Mouse (Mus musculus): Measurements from ENCODE around the gene Wasf2. TPM values are rescaled to one million over a fixed set of nuclear protein-coding genes. Genes with fewer than 3 reads are reported as not detected.

Gene Wasf2
- polyA plus RNA-seq, 1 experiment, result 50.3 TPM

DNA sequence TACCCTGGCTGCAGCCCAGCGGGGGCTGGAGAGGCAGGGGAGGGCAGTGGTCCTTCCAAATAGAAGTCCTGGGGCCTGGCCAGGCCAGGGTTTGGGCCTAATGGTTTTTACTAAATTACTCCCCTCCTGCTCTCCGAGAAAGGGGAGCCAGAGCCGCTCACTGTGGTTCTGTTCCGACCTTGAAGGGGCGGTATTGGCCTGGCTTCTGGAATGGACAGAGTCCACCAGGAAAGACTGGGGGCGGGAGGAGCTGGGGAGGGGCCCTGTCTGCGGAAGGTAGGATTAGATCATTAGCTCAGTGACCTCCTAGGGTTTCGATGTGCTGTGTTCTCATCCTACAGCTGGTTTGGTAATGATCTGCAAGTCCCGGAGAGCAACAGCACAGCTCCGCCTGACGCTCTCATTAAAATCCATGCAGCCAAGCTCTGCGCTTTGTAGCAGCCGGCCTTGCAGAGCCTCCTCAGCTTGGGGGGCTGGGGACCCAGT lies 67.5 kb downstream of the Wasf2 start:
- TF ChIP-seq GATA1 (IDR thresholded peaks at IDR 0.05; ENCODE audit: low read length), result no peak

DNA sequence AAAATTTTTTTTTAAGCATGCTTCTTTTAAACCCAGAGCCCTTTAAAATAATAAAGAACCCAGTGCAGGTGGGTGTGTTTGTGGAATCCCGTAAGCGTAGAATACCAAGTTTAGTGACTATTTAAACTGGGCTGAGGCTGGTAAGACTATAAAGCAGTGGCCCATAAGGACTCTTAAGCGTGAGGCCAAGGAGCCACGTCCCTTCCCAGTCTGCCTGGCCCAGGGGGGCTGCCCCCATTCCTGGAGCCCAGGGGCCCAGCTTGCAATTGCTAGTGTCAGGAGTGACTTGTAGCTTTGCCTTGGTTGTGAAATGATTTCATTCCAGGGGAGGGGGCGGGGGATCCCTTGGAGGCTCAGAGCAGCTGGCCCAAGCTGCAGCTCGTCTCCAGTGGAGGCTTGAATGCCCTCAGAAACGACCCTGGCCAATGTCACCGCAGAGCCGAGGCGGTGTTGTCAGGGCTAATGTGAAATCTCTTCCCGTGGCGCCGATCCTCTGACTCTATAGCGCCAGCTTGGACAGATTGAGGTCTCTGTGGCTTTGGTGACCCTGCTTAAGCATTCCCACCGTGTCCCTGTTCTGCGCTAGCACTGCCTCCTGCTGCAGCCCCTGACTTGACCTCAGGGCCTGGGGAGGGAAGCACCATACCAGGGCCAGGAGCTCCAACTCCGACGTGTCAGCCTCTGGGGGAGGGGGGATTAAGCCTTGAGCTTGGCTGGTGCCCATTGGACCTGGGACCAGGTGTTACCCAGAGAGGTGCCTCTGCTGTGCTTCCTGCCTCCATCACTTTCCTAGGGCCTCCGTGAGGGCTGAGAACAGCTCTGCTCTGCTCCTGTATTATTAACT lies 68.3 kb downstream of the Wasf2 start:
- TF ChIP-seq GATA1 (IDR thresholded peaks at IDR 0.05; ENCODE audit: low read length), result no peak

DNA sequence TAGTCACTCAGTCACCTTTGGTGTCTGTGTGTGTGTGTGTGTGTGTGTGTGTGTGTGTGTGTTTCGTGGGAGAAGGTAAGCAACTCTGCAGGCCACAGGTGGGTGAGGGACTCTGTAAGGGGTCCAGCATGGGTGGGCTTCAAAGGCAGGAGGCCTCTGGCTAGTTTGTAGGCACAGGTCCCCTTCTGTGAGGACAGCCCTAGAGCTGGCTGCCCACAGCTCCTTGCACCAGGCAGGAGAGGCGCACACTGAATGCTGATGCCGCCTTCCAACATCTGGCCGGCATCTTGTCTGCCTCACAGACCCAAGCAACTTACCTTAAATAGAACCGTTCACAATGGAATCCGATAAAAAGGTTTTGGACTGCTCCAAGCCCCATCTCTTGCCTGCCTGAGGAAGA lies 69.4 kb downstream of the Wasf2 start:
- TF ChIP-seq GATA1 (IDR thresholded peaks at IDR 0.05; ENCODE audit: low read length), result no peak

DNA sequence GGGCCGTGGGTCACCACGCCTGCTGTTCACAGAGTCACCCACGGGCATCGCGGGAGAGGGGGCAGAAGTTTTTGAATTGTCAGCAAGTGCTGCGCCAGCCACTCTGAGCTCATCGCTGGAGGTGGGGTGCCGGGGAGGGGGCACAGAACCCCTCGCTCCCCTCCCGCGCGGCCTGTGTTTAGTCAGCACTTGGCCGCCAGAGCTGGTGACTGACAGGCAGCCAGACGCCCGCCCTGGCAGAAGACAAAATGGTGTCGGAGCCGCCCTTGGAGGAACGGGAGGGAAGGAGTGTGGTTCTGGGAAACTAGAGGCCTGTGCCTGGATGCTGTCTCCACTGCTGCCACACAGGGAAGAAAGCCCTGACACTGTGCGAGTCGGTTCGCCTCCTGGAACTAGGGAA lies 70.0 kb downstream of the Wasf2 start:
- TF ChIP-seq GATA1 (IDR thresholded peaks at IDR 0.05; ENCODE audit: low read length), result no peak

DNA sequence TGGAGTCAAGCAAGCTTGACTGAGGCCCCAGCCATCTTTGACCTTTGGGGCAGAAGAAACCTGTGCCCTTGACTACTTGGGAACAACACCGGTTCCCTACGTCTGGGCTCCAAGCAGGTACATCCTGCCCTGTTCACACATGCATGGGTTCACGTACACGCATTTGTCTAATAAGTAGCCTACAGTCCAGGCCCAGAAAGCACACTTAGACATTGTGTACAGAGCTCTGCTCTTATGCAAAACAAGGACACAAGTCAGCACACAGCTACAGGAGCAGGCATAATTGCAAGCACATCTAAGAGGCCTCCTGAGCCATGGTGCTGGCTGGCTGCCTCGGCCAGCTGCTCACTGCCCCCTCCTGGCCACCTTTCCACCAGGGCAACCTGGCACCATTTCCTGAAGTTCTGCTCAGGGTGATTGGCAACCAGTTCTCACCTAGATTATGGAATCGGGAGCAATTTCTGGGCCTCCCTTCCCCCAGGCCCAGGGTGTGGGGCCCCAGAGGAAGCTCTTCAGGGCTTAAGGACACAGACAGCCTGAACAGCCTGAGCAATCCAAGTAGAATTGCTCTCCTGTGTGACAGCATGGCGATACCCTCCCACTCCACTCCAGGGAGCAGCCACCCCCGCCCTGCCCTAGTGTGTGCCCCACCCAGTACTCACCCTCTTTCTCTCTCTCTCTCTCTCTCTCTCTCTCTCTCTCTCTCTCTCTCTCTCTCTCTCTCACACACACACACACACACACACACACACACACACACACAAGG lies 70.9 kb downstream of the Wasf2 start:
- no peak for TF ChIP-seq GATA1 (IDR thresholded peaks at IDR 0.05; ENCODE audit: low read length)

DNA sequence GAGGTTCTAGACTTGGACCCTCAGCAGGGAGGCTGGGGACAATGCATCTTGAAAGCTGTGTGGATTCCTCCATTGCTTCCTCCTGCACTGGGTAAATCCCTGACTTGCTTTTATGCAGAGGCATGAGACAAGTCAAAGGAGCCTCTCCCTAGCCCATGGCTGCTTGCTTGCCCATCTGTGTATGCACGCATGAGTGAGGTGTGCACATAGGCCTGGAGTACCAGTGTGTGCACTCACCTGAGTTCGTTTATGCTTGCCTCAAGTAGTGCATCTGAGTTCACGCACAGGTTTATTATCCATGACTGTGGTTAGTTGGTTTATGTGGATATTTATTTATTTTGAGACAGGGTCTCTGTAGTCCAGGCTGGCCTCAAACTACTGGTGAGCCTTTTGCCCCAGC lies 71.9 kb downstream of the Wasf2 start:
- no peak for TF ChIP-seq GATA1 (IDR thresholded peaks at IDR 0.05; ENCODE audit: low read length)

DNA sequence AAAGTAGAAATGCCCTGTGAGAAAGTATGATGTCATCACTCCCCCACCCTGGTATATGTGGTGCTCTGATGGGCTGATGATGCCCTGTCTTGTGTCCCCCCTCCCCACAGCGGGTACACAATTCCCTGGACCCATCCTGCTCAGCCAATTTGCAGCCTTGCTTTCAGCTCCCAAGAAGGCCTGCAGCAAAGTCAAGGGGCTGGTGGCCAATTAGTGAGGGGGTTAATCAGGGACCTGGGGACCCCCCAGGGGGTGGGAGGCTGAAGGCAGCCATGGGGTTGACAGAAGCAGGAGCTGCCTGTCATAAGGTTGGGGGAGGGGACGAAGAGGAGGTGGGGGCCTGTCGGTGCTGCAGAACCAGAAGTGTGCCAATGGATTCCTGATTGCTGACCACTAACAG lies 73.3 kb downstream of the Wasf2 start:
- TF ChIP-seq GATA1 (IDR thresholded peaks at IDR 0.05; ENCODE audit: low read length), result no peak

DNA sequence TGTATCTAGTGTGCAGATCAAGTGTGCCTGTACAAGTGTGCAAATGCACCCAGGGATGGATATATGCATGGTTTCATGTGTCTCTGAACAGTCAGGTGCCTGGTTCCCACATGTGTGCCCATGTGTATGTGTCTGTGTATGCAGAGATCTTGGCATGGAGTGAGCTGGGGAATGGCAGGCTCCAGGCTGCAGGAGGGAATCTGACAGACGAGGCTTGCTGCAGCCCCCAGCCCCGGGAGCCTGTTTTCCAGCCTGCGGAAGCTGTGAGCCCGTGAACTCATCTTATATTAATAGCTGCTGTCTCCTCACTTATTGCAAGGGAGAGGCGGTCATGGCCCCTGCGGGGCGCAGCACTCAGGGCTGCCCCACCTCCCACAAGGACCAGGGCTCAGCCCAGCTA lies 74.1 kb downstream of the Wasf2 start:
- TF ChIP-seq GATA1 (IDR thresholded peaks at IDR 0.05; ENCODE audit: low read length), result no peak

DNA sequence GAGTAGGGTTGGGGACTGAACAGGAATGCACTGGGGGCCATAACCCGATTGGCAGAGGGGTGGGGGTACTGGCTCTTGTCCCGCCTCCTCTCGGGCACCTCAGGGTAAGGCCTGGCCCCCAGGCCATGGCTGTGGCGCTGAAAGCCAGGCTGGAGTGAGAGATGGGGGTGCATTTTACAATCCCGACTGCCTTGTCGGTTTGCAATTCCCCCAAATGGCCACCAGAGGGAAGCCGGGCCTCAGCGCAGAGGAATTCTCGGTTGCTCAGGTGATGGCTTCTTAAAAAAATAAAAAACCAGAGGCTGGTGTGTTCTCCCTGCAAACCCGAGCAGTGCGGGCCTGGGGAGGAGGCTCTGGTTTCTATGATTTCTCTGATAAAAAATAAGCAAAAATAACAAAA lies 79.1 kb downstream of the Wasf2 start:
- TF ChIP-seq GATA1 (IDR thresholded peaks at IDR 0.05; ENCODE audit: low read length), result no peak

DNA sequence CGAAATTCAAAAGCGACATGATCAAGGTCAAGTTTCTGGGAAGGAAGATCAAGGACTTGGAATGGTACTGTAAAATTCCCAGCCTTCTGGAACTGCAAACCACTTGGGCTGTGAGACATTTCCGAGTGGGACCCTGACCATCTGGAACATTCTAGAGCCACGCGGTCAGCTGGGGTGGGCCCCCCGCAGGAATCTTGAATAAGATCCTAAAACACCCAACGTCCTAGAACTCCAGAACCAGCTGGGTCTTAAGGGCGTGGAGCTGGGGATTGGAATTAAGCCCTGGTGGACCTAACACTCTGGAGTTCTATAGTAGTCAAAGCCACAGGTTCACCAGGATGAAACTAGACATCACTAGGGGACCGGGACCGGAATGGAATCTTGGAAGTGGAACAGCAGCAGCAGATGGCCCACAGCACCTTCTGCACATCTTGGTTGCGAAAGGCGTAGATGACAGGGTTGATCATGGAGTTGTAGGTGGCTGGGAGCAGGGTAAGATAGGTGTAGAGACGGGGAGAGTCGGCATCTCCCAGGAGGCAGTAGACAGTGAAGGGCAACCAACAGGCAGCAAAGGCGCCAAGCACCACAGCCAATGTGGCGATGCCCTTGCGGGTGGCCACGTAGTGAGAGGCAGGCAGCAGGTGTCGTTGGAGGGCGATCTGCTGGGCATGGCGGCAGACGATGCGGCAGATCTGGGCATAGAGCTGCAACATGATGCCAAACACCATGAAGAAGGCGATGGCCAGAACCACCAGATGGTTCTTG lies 79.9 kb downstream of the Wasf2 start:
- no peak for TF ChIP-seq GATA1 (IDR thresholded peaks at IDR 0.05; ENCODE audit: low read length)

DNA sequence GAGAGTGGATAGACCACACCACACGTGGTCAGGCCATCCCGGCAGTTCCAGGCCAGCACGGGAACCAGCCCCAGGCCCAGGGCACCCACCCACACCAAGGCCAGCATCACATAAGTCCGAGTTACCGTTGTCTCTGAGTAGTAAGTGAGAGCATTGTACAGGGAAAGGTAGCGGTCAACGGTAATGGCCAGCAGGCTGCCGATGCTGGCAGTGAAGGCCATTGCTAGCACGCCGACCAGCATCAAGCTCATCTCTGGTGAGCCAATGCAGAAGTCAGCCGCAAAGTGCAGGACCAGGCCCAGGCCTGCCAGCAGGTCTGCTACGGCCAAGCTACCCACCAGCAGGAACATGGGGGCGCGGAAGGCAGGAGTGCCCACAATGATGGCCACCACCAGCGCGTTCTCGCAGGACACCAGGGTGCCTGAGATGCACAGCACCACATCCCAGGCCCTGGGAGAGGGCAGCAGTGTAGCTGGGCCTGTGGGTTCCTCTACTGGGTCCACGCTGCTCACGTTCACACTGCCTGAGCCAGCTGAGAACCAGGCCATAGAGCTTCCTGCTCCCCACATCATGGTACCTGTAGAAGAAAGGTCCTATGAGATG lies 80.6 kb downstream of the Wasf2 start:
- TF ChIP-seq GATA1 (IDR thresholded peaks at IDR 0.05; ENCODE audit: low read length), result no peak

DNA sequence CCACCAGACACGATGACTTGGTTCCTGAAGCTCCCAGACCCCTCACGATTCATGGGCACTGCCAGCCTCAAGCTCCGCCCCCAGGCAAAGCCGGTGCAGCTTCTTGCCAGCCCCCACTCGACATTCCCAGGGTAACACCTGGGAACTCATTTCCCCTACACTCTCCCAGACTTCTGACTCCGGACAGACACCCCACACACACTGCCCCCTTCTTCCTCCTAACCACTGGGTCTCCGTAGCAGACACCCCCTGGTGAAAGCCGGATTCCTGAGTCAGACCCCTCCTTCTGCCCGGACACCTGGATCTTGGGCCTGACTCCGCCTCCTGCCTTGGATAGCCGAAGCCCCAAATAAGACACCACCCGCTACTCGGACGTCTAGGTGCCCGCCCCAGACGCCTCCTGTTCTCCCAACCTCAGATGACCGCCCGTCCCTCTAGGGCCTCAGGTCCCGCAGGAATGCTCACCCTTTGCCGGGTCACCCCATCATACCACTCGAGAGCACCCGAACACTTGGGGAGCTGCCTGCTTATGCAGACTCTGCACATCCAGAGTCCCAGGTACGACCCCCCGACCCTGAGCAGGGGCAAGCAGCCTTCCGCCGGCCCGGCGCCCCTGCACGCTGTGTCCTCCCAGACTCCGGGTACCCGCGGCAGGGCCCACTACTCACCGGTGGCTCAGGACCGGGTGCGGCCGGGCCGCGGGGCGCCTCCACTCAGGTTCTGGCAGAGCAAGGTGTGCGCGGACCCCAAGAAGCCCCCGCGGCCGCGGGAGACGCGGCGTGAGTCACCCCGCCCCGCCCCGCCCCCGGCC lies 81.7 kb downstream of the Wasf2 start, which contains the start of the genes Cd164l2 and Gpr3:
Gene Cd164l2 (plus strand): TSS at position 381 of the 811 bp plus-strand sequence.
Gene Gpr3 (minus strand): TSS at position 786 of the 811 bp plus-strand sequence.
- TF ChIP-seq GATA1 (IDR thresholded peaks at IDR 0.05; ENCODE audit: low read length), result no peak

DNA sequence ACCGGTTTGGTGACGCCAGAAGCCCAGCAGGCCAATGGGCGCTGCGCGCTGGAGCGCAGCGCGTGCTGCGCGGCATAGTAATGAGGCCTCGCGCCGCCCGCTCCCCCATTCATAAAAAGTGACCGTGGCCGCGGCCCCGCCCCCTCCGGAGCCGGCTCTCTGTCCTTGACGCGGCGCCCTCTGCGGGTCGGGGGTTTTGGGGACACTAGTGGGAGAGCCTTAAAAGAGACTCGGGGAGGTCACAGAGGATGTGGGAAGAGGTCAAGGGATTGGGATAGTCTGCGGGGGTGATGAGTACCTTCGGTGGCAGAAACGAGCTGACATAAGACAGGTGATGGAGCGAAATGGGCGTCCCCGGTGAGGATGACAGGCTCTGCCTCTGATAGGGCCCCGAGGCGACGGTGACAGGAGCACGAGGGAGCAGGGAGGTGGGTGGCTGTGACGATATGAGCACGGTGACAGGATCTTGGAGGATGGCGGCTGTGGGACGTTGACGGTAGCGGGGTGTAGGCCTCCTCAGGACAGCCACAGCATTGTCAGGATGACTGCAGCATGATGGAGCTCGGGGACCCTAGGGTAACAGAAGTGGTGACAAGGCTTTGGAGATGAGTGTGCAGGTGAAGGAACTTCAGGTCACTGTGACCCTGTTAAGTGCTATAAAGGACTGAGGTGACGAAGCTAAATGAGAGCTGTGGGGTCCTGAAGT lies 82.4 kb downstream of the Wasf2 start:
- TF ChIP-seq GATA1 (IDR thresholded peaks at IDR 0.05; ENCODE audit: low read length), result no peak

DNA sequence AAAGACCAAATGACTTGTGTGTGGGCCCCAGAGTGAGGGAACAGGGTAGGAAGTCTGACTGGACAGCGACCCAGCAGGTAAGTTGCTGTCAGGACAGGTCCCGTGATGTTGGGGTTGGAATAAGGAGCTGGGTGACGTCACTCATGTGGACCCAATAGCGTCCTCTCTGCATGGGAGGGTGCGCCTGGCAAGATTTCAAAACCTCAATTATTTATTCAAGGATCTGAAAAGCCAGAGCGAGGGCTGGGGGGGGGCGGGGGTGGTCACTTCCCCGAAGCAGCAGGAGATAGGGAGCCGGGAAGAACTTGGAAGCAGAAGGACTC lies 82.9 kb downstream of the Wasf2 start:
- TF ChIP-seq GATA1 (IDR thresholded peaks at IDR 0.05; ENCODE audit: low read length), result no peak

Data from G1E-ER4 (cell line).